Mouse (Mus musculus) MEL (cell line): ENCODE data around the gene Fam185a. TPM values are rescaled to one million over a fixed set of nuclear protein-coding genes. Genes with fewer than 3 reads are reported as not detected.

Experiments
- DNase-seq: peaks from one replicate; pipeline ENCODE4 v3.0.0; 2011; ENCODE audit warnings: low read depth, low spot score
- H3K27ac ChIP-seq: 2 replicates; pipeline ENCODE4 v1.5.1; 2012; ENCODE audit warnings: low read depth, mild to moderate bottlenecking, control low read depth, low read length, moderate library complexity; ENCODE audit not compliant: control insufficient read depth
- H3K27me3 ChIP-seq, 2 experiments: fragments of 150-350 bp in 1 of 2; sonication (generic) in 1 of 2; 2 replicates each; pipeline ENCODE4 v1.6.1; 2012; ENCODE audit warnings: low read length in 2 of 2, mild to moderate bottlenecking in 2 of 2, improper control_type of control experiment in 1 of 2, moderate library complexity in 1 of 2; ENCODE audit not compliant: insufficient read depth in 2 of 2, control insufficient read depth in 1 of 2
- H3K36me3 ChIP-seq, 2 experiments: 2 replicates each; pipeline ENCODE4 v1.6.1; 2012 to 2014; ENCODE audit warnings: low read length in 2 of 2, improper control_type of control experiment in 1 of 2, inconsistent platforms in 1 of 2, mild to moderate bottlenecking in 1 of 2; ENCODE audit not compliant: insufficient read depth in 2 of 2, control insufficient read depth in 1 of 2
- H3K4me1 ChIP-seq, 2 experiments: fragments of 150-350 bp in 1 of 2; sonication (generic) in 1 of 2; 2 replicates each; pipeline ENCODE4 v1.6.1; 2012; ENCODE audit warnings: low read length in 2 of 2, improper control_type of control experiment in 1 of 2, mild to moderate bottlenecking in 1 of 2; ENCODE audit not compliant: insufficient read depth in 2 of 2, control insufficient read depth in 1 of 2
- H3K4me3 ChIP-seq, 2 experiments: fragments of 150-350 bp in 1 of 2; sonication (generic) in 1 of 2; 2 replicates each; pipeline ENCODE4 v1.5.1; 2012; ENCODE audit warnings: low read depth in 2 of 2, low read length in 2 of 2, mild to moderate bottlenecking in 2 of 2, moderate library complexity in 2 of 2, control low read depth in 1 of 2, improper control_type of control experiment in 1 of 2; ENCODE audit not compliant: control insufficient read depth in 1 of 2, insufficient read depth in 1 of 2
- H3K79me2 ChIP-seq: 2 replicates; pipeline ENCODE4 v1.6.1; 2012; ENCODE audit warnings: mild to moderate bottlenecking, low read length, moderate library complexity; ENCODE audit not compliant: control insufficient read depth, poor library complexity, insufficient read depth
- H3K9ac ChIP-seq: 2 replicates; pipeline ENCODE4 v1.6.1; 2012; ENCODE audit warnings: low read depth, mild to moderate bottlenecking, control low read depth, low read length, moderate library complexity; ENCODE audit not compliant: control insufficient read depth, poor library complexity, severe bottlenecking
- H3K9me3 ChIP-seq: fragments of 150-350 bp; sonication (generic); replicated peaks from 2 replicates; pipeline ENCODE4 v1.6.1; 2012; ENCODE audit warnings: mild to moderate bottlenecking, low read length, improper control_type of control experiment, moderate library complexity; ENCODE audit not compliant: insufficient read depth
- BHLHE40 ChIP-seq: IDR thresholded peaks from 2 replicates; pipeline ENCODE4 v1.6.1; 2012; ENCODE audit warnings: low read depth, mild to moderate bottlenecking, inconsistent platforms, low read length, improper control_type of control experiment, borderline replicate concordance
- CHD1 ChIP-seq: IDR thresholded peaks from 2 replicates; pipeline ENCODE4 v1.6.1; 2012; ENCODE audit warnings: low read depth, mild to moderate bottlenecking, inconsistent platforms, low read length, improper control_type of control experiment
- CHD2 ChIP-seq: IDR thresholded peaks from 2 replicates; pipeline ENCODE4 v1.6.1; 2011; ENCODE audit warnings: low read length, improper control_type of control experiment
- CTCF ChIP-seq, 3 experiments: IDR thresholded peaks in 2 of 3; conservative IDR thresholded peaks in 1 of 3; 2 replicates each; pipeline ENCODE4 v1.5.1; 2011 to 2012; ENCODE audit warnings: low read length in 3 of 3, low read depth in 2 of 3, mild to moderate bottlenecking in 2 of 3, improper control_type of control experiment in 1 of 3, inconsistent platforms in 1 of 3, mixed read lengths in 1 of 3, moderate library complexity in 1 of 3; ENCODE audit not compliant: control insufficient read depth in 1 of 3, insufficient read depth in 1 of 3, poor library complexity in 1 of 3, severe bottlenecking in 1 of 3
- E2F4 ChIP-seq: IDR thresholded peaks from 2 replicates; pipeline ENCODE4 v1.6.1; 2011; ENCODE audit warnings: low read depth, low read length, improper control_type of control experiment, borderline replicate concordance
- EP300 ChIP-seq, 2 experiments: IDR thresholded peaks; 2 replicates each; pipeline ENCODE4 v1.6.1; 2011; ENCODE audit warnings: improper control_type of control experiment in 2 of 2, low read length in 2 of 2, low read depth in 1 of 2, mild to moderate bottlenecking in 1 of 2
- ETS1 ChIP-seq: IDR thresholded peaks from 2 replicates; pipeline ENCODE4 v1.6.1; 2012; ENCODE audit warnings: low read depth, mild to moderate bottlenecking, inconsistent platforms, low read length, improper control_type of control experiment, moderate library complexity
- GABPA ChIP-seq: IDR thresholded peaks from 2 replicates; pipeline ENCODE4 v1.6.1; 2012; ENCODE audit warnings: low read depth, mild to moderate bottlenecking, inconsistent platforms, low read length, improper control_type of control experiment, moderate library complexity
- GATA1 ChIP-seq: IDR thresholded peaks from 2 replicates; pipeline ENCODE4 v1.6.1; 2011; ENCODE audit warnings: low read depth, low read length, improper control_type of control experiment
- JUND ChIP-seq: IDR thresholded peaks from 2 replicates; pipeline ENCODE4 v1.6.1; 2011; ENCODE audit warnings: low read depth, mild to moderate bottlenecking, improper control_type of control experiment, low read length
- KAT2A ChIP-seq: conservative IDR thresholded peaks from 2 replicates; pipeline ENCODE4 v1.6.1; 2012; ENCODE audit warnings: low read depth, low read length, improper control_type of control experiment, inconsistent platforms
- MAX ChIP-seq: IDR thresholded peaks from 2 replicates; pipeline ENCODE4 v1.6.1; 2011; ENCODE audit warnings: low read length, improper control_type of control experiment
- MAZ ChIP-seq: IDR thresholded peaks from 2 replicates; pipeline ENCODE4 v1.6.1; 2012; ENCODE audit warnings: low read depth, mild to moderate bottlenecking, inconsistent platforms, low read length, improper control_type of control experiment
- MXI1 ChIP-seq: IDR thresholded peaks from 2 replicates; pipeline ENCODE4 v1.6.1; 2011; ENCODE audit warnings: mild to moderate bottlenecking, low read depth, low read length, improper control_type of control experiment
- MYB ChIP-seq: IDR thresholded peaks from 2 replicates; pipeline ENCODE4 v1.6.1; 2011; ENCODE audit warnings: mild to moderate bottlenecking, low read depth, low read length, improper control_type of control experiment
- MYC ChIP-seq: IDR thresholded peaks from 2 replicates; pipeline ENCODE4 v1.6.1; 2011; ENCODE audit warnings: low read depth, mild to moderate bottlenecking, low read length, improper control_type of control experiment, moderate library complexity
- NRF1 ChIP-seq: IDR thresholded peaks from 2 replicates; pipeline ENCODE4 v1.6.1; 2014; ENCODE audit warnings: low read depth, mild to moderate bottlenecking, inconsistent platforms, low read length, improper control_type of control experiment, moderate library complexity; ENCODE audit not compliant: poor library complexity, insufficient read depth, severe bottlenecking
- POLR2AphosphoS2 ChIP-seq: IDR thresholded peaks from 2 replicates; pipeline ENCODE4 v1.6.1; 2011; ENCODE audit warnings: low read length, improper control_type of control experiment
- POLR2AphosphoS5 ChIP-seq: IDR thresholded peaks from 2 replicates; pipeline ENCODE4 v1.6.1; 2012; ENCODE audit warnings: low read depth, borderline replicate concordance, mild to moderate bottlenecking, inconsistent platforms, low read length, moderate library complexity, mixed read lengths
- RAD21 ChIP-seq: IDR thresholded peaks from 2 replicates; pipeline ENCODE4 v1.6.1; 2011; ENCODE audit warnings: mild to moderate bottlenecking, low read depth, low read length, improper control_type of control experiment
- RCOR1 ChIP-seq: IDR thresholded peaks from 2 replicates; pipeline ENCODE4 v1.6.1; 2012; ENCODE audit warnings: low read depth, mild to moderate bottlenecking, inconsistent platforms, low read length, improper control_type of control experiment
- SIN3A ChIP-seq: IDR thresholded peaks from 2 replicates; pipeline ENCODE4 v1.6.1; 2012; ENCODE audit warnings: low read length, improper control_type of control experiment, inconsistent platforms
- TAL1 ChIP-seq: IDR thresholded peaks from 2 replicates; pipeline ENCODE4 v1.6.1; 2012; ENCODE audit warnings: mild to moderate bottlenecking, inconsistent platforms, low read length, moderate library complexity, mixed read lengths
- TBP ChIP-seq: IDR thresholded peaks from 2 replicates; pipeline ENCODE4 v1.8.0; 2011; ENCODE audit warnings: low read depth, low read length, improper control_type of control experiment
- TCF12 ChIP-seq: IDR thresholded peaks from 2 replicates; pipeline ENCODE4 v1.6.1; 2014; ENCODE audit warnings: low read depth, mild to moderate bottlenecking, inconsistent platforms, low read length, improper control_type of control experiment, moderate library complexity
- UBTF ChIP-seq: IDR thresholded peaks from 2 replicates; pipeline ENCODE4 v1.6.1; 2012; ENCODE audit warnings: low read depth, mild to moderate bottlenecking, inconsistent platforms, low read length, improper control_type of control experiment, moderate library complexity, borderline replicate concordance; ENCODE audit not compliant: insufficient read depth
- USF1 ChIP-seq: IDR thresholded peaks from 2 replicates; pipeline ENCODE4 v1.6.1; 2014; ENCODE audit warnings: low read depth, mild to moderate bottlenecking, inconsistent platforms, low read length, improper control_type of control experiment, moderate library complexity
- USF2 ChIP-seq, 2 experiments: IDR thresholded peaks; 2 replicates each; pipeline ENCODE4 v1.6.1; 2011 to 2012; ENCODE audit warnings: improper control_type of control experiment in 2 of 2, low read length in 2 of 2, borderline replicate concordance in 1 of 2, inconsistent platforms in 1 of 2, low read depth in 1 of 2, mild to moderate bottlenecking in 1 of 2; ENCODE audit not compliant: insufficient read depth in 1 of 2
- ZC3H11A ChIP-seq: IDR thresholded peaks from 2 replicates; pipeline ENCODE4 v1.6.1; 2012; ENCODE audit warnings: low read depth, mild to moderate bottlenecking, inconsistent platforms, low read length, improper control_type of control experiment
- ZKSCAN1 ChIP-seq: IDR thresholded peaks from 2 replicates; pipeline ENCODE4 v1.6.1; 2012; ENCODE audit warnings: low read depth, mild to moderate bottlenecking, inconsistent platforms, low read length, improper control_type of control experiment, moderate library complexity
- ZMIZ1 ChIP-seq: IDR thresholded peaks from 2 replicates; pipeline ENCODE4 v1.6.1; 2012; ENCODE audit warnings: low read depth, mild to moderate bottlenecking, inconsistent platforms, low read length, improper control_type of control experiment, moderate library complexity
- ZNF384 ChIP-seq: IDR thresholded peaks from 2 replicates; pipeline ENCODE4 v1.6.1; 2012; ENCODE audit warnings: low read depth, mild to moderate bottlenecking, inconsistent platforms, low read length, improper control_type of control experiment
- polyA plus RNA-seq, 2 experiments: library from polyadenylated mRNA; stranded (reverse) in 1 of 2; unstranded in 1 of 2; fragments of >175 nt in 1 of 2; fragments of >200 nt in 1 of 2; gene quantifications; 2 replicates each; pipeline versions ENCODE4 v1.2.1 to v1.2.4; 2012; ENCODE audit warnings: low replicate concordance in 2 of 2, low read depth in 1 of 2; ENCODE audit not compliant: insufficient read length in 2 of 2, insufficient read depth in 1 of 2, missing spikeins in 1 of 2
- total RNA-seq: library from RNA; depleted of rRNA; stranded (reverse); fragments of 300-350 nt; gene quantifications from 2 replicates; pipeline ENCODE4 v1.2.3, GENCODE M21; 2012

Fam185a gene
- total and polyA plus RNA-seq, 3 experiments, result 20.2 to 28.3 TPM; not detected in 1

DNA sequence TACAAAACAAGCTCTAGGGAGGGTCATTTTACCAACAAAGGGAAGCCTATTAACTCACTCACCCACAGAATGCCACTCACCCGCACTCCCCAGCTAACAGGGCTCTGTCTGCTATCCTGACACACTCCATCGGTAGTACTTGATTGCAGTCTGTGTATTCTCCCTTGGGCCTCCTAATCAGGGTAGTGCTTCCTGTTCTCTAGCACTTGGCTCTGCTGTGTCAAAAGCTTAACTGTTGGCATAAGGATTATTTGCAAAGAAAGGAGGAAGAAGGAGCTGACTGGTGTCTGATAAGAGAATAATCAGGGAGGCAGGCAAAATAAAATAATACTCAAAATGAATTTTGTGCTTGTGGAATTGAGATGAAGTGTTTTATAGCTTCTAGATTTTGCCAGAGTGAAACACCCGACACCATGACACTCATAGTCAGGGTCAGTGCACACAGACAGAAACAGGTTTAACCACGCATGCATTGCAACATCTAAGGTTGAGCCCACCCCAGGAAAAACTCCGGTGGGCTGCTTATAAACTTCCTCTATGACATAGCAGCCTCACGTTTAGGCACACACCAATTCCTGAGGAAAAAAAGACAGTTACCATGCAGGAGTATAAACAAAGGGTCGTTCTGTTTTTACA lies 29.4 kb upstream of the Fam185a start (continued):
- TF ChIP-seq KAT2A (no peak), JUND (peak; percentile 87), ETS1 (peak; percentile 95), MYC (peak; percentile 69; the same call in 1 of the 2 replicates), USF1 (0 out of 2 replicates have a peak, but pooled peaks have one; percentile 32), ZNF384 (no peak), RAD21 (no peak; the same call in 1 of the 2 replicates), POLR2AphosphoS2 (peak; percentile 86), CHD1 (no peak), CHD2 (no peak; the same call in 1 of the 2 replicates), RCOR1 (peak; percentile 96), CTCF (IDR thresholded peaks at IDR 0.05 in 2 of 3, conservative IDR thresholded peaks at IDR 0.05 in 1 of 3; ENCODE audit: control insufficient read depth in 1 of 3, insufficient read depth in 1 of 3, low read depth in 2 of 3, low read length in 3 of 3, poor library complexity in 1 of 3, severe bottlenecking in 1 of 3) (no peak), MAZ (peak; percentile 84), ZMIZ1 (peak; percentile 92), UBTF (no peak), E2F4 (peak; percentile 37), TBP (peak; percentile 93), TAL1 (peak; percentile 78), SIN3A (peak; percentile 94), MYB (peak; percentile 82), NRF1 (no peak)

DNA sequence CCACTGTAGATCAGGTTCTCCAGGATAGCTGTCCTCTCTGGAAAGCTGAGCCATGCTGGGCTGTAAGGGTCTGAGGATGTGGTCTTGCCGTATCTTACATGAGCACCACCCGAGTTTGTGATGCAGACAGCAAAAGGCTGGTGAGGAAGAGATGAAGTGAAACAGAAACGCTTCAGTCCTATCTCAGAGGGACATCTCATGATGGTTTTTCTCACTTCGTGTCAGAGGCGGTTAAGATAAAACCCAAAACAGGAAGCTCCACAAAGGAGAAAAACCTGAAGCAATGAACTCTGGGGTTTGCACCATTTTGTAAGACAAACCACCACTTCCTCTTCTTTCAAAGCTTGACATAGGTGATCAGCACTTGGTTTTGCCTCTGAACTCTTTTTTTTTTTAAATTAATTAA lies 13.5 kb upstream of the Fam185a start:
- peaks cover 0 to 40% of the 10 kb centered on the region in 2 experiments; a peak in 2 of 4 replicates for H3K36me3 ChIP-seq
- peak overlapping the region; percentile 42 to 48 for H3K4me3 ChIP-seq
- no peaks in the 10 kb centered on the region for H3K27me3 ChIP-seq
- H3K4me1 ChIP-seq, result peaks cover 29 to 31% of the 10 kb centered on the region in 2 experiments
- DNase-seq, result peak; percentile 98
- peak overlapping the region; percentile 98 for H3K27ac ChIP-seq
- no peaks in the 10 kb centered on the region; the same call in 1 of the 2 replicates for H3K79me2 ChIP-seq
- peak overlapping the region; percentile 57 for H3K9ac ChIP-seq
- H3K9me3 ChIP-seq, result no peaks in the 10 kb centered on the region
- TF ChIP-seq TCF12, result peak; percentile 95
- peak; percentile 85 for TF ChIP-seq BHLHE40
- TF ChIP-seq ZC3H11A, result peak; percentile 28; the same call in 1 of the 2 replicates
- no peak for TF ChIP-seq USF1
- no peak for TF ChIP-seq USF2 (IDR thresholded peaks at IDR 0.05; ENCODE audit: borderline replicate concordance in 1 of 2, insufficient read depth in 1 of 2, low read depth in 1 of 2, low read length in 2 of 2)
- TF ChIP-seq MAZ, result 0 out of 2 replicates have a peak, but pooled peaks have one; percentile 57
- TF ChIP-seq EP300 (IDR thresholded peaks at IDR 0.05; ENCODE audit: low read depth in 1 of 2, low read length in 2 of 2), result peak; percentile 97 to 98
- peak; percentile 94 for TF ChIP-seq MYB
- TF ChIP-seq SIN3A, result peak; percentile 96
- TF ChIP-seq UBTF, result no peak
- TF ChIP-seq POLR2AphosphoS5, result no peak
- no peak for TF ChIP-seq GABPA
- peak; percentile 93 for TF ChIP-seq MYC
- peak; percentile 46 for TF ChIP-seq KAT2A
- peak; percentile 75 for TF ChIP-seq MXI1
- peak; percentile 95 for TF ChIP-seq ZNF384
- no peak for TF ChIP-seq ZKSCAN1
- TF ChIP-seq CTCF (IDR thresholded peaks at IDR 0.05 in 2 of 3, conservative IDR thresholded peaks at IDR 0.05 in 1 of 3; ENCODE audit: control insufficient read depth in 1 of 3, insufficient read depth in 1 of 3, low read depth in 2 of 3, low read length in 3 of 3, poor library complexity in 1 of 3, severe bottlenecking in 1 of 3), result no peak
- no peak for TF ChIP-seq NRF1
- TF ChIP-seq GATA1, result peak; percentile 100
- TF ChIP-seq RCOR1, result peak; percentile 93; the same call in 1 of the 2 replicates
- TF ChIP-seq TAL1, result peak; percentile 78
- TF ChIP-seq MAX, result peak; percentile 62
